ENCODE assay signal across 19 mouse cellular contexts in genomic region chr14:72504985-72505384, GRCm38 (mm10). TPM values are rescaled to one million over a fixed set of nuclear protein-coding genes. Genes with fewer than 3 reads are reported as not detected.
A peak's percentile ranks its signal among the peaks of the same experiment; 100 is the strongest.
DNase-seq lines count a peak whose midpoint lies in the region; TF ChIP-seq lines count a peak whose summit lies in the region.
"Had no signal": no experiment of that assay in that cellular context is flagged by ENCODE, and none has a peak within 500 bp of the region (broad histone marks: within the 10 kb centered on the region; RNA-seq: fewer than 3 reads in every experiment).

No protein-coding gene starts in this region.

- H3K36me3 ChIP-seq in E14TG2a.4 (ENCODE audit: insufficient read depth, low read length) = no peaks in the 10 kb centered on the region
- H3K36me3 ChIP-seq: embryonic facial prominence, embryonic 13.5 days; heart, embryonic 13.5 days; hindbrain, embryonic 12.5 days; kidney, embryonic 15.5 days; limb, embryonic 15.5 days; midbrain, embryonic 12.5 days had no signal

- peaks cover 7% of the 10 kb centered on the region for H3K9me3 ChIP-seq in E14TG2a.4 (ENCODE audit: low read length)
- H3K9me3 ChIP-seq: embryonic facial prominence, embryonic 13.5 days; forebrain, embryonic 13.5 days; heart, embryonic 13.5 days; hindbrain, embryonic 12.5 days; kidney, embryonic 15.5 days; limb, embryonic 15.5 days; midbrain, embryonic 12.5 days had no signal

- H3K27me3 ChIP-seq in E14TG2a.4 (ENCODE audit: insufficient read depth, low read length) = no peaks in the 10 kb centered on the region
- H3K27me3 ChIP-seq: embryonic facial prominence, embryonic 13.5 days; forebrain, embryonic 13.5 days; heart, embryonic 13.5 days; hindbrain, embryonic 12.5 days; limb, embryonic 15.5 days had no signal

- H3K4me1 ChIP-seq in lung, adult 2 months (ENCODE audit: control insufficient read depth, insufficient read depth, low read length) = peaks cover 4% of the 10 kb centered on the region; the same call in 1 of the 2 replicates
- H3K4me1 ChIP-seq in E14TG2a.4 (replicated peaks; ENCODE audit: low read depth, low read length) = peaks cover 46% of the 10 kb centered on the region

- no peak overlapping the region for H3K4me3 ChIP-seq in lung, adult 2 months (replicated peaks; ENCODE audit: extremely low read depth, low read depth, low read length)
- H3K4me3 ChIP-seq in E14TG2a.4 (replicated peaks; ENCODE audit: low read length) = no peak overlapping the region
- H3K4me3 ChIP-seq: embryonic facial prominence, embryonic 13.5 days; forebrain, embryonic 13.5 days; heart, embryonic 13.5 days; hindbrain, embryonic 12.5 days; kidney, embryonic 15.5 days; limb, embryonic 15.5 days; midbrain, embryonic 12.5 days had no signal

- no peak for DNase-seq in lung, adult 2 months
- DNase-seq in lung, postnatal 4 days = no peak
- DNase-seq in R1 (ENCODE audit: low read depth, low spot score) = peak; percentile 74
- DNase-seq in mesoderm, embryonic 11.5 days (ENCODE audit: low read depth, low spot score) = peak; percentile 12
- no peak for DNase-seq in left cerebral cortex, postnatal 25 days (ENCODE audit: low spot score in 2 of 2)
- no peak for DNase-seq in heart, postnatal 4 days
- DNase-seq: cerebellum, adult 8-10 months; gastrocnemius, postnatal 14 days had no signal

- no peak for TF ChIP-seq POLR2A in lung, adult 2 months (IDR thresholded peaks at IDR 0.05; ENCODE audit: borderline replicate concordance, extremely low read depth, low read depth, low read length)

- 97% methylated on average over 1 of the region's 1 CpGs for WGBS in lung, adult 2 months

- intact Hi-C loops in left cerebral cortex, postnatal 25 days (cut with DNase I) = no loop called here

- TF ChIP-seq CTCF in lung, adult 2 months (IDR thresholded peaks at IDR 0.05; ENCODE audit: insufficient read depth, low read length) = 0 out of 2 replicates have a peak, but pooled peaks have one; percentile 17
- peak; percentile 24 for TF ChIP-seq CTCF in E14TG2a.4 (conservative IDR thresholded peaks at IDR 0.05; ENCODE audit: low read length)

RNA-seq across cellular contexts. Expression of gene Gm9195, which starts 13.3 kb away (rescaled TPM):
- polyA plus RNA-seq in lung, adult 2 months (2012; rRNA removed) = not detected in 2 replicates
- total RNA-seq in left cerebral cortex, postnatal 25 days (2021) = not detected
- total RNA-seq in heart, postnatal 4 days (2021) = not detected
- total RNA-seq: adrenal gland, postnatal 36 days; gastrocnemius, postnatal 14 days; layer of hippocampus, postnatal 25 days had no signal
- polyA plus RNA-seq: embryonic facial prominence, embryonic 13.5 days; forebrain, embryonic 13.5 days; heart, embryonic 13.5 days; hindbrain, embryonic 12.5 days; kidney, embryonic 15.5 days; limb, embryonic 15.5 days; midbrain, embryonic 12.5 days; neural tube, embryonic 11.5 days had no signal

Comparison
In these comparisons a context has a peak if more than half of its experiments do, and no peak if none do; other contexts are left out.
1. DNase-seq: peak in R1 (single experiment) and mesoderm, embryonic 11.5 days (single experiment); none in lung, adult 2 months (single experiment), lung, postnatal 4 days (0 of 2), left cerebral cortex, postnatal 25 days (0 of 2) and heart, postnatal 4 days (single experiment).